Mouse (Mus musculus) right cerebral cortex, postnatal 4 days (tissue): Measurements from ENCODE around the gene Eapp.

Source experiments
- DNase-seq: peaks from one replicate; pipeline ENCODE4 v3.0.0-alpha.2; 2022

The Eapp gene

DNA sequence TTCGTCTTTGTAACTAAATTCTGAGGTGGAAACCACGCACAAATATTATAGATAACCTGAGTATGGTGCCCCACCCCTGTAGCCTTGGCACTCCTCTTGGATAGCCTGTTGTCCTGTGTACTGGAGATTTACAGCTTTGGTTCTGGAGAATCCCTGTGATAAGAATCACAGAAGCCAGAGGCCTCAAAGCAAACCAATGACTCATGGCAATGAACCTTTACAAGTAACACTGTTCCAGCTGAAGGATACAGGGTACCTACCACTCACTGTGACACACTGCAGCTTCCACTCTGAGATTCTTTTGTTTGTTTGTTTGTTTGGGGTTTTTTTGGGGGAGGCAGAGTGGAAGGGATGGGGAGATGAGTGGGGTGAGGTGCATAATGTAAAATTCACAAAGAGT, 73.8 kb downstream of the Eapp start:
- no peak for DNase-seq
